Mouse (Mus musculus): ENCODE measurements around the gene Nek7. TPM values are rescaled to one million over a fixed set of nuclear protein-coding genes. Genes with fewer than 3 reads are reported as not detected.

Gene Nek7
- total and polyA plus RNA-seq, 3 experiments, result 4.7 to 9.1 TPM; not detected in 1

DNA sequence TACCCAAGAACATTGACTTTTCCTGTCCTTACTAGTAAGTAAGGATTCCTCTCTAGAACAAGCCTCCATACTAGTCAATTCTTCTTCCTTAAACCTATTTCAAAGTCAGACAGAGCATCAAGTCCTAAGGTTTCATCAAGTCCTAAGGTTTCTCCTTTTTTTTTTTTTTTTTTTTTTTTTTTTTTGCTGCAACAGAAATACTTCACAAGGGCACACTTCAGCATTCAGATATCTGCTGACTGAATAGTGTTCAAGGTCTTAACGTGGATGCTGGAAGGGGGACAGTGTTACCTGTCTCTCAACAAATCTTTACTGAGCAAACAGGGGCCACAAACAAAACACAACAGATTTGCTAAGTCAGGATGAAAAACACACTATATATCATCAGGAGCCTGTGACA, 7.8 kb downstream of the Nek7 start:
- Histone ChIP-seq H3K36me3 (ENCODE audit: control insufficient read depth in 1 of 2, insufficient read depth in 2 of 2, low read length in 2 of 2) (peaks cover 0 to under 1% of the 10 kb centered on the region in 2 experiments; a peak in 1 of 4 replicates), H3K4me1 (ENCODE audit: control insufficient read depth in 1 of 2, insufficient read depth in 2 of 2, low read length in 2 of 2) (peaks cover 0 to under 1% of the 10 kb centered on the region in 2 experiments; a peak in 1 of 4 replicates), H3K79me2 (ENCODE audit: control insufficient read depth, insufficient read depth, low read length, poor library complexity) (peaks cover 2% of the 10 kb centered on the region; the same call in 1 of the 2 replicates), H3K27me3 (ENCODE audit: control insufficient read depth in 1 of 2, insufficient read depth in 2 of 2, low read length in 2 of 2) (no peaks in the 10 kb centered on the region), H3K4me3 (ENCODE audit: control insufficient read depth in 1 of 2, insufficient read depth in 1 of 2, low read depth in 2 of 2, low read length in 2 of 2) (no peak overlapping the region), H3K9ac (ENCODE audit: control insufficient read depth, low read depth, low read length, poor library complexity, severe bottlenecking) (no peak overlapping the region), H3K27ac (ENCODE audit: control insufficient read depth, low read depth, low read length) (no peak overlapping the region), H3K9me3 (replicated peaks; ENCODE audit: insufficient read depth, low read length) (no peaks in the 10 kb centered on the region)
- TF ChIP-seq ZMIZ1 (IDR thresholded peaks at IDR 0.05; ENCODE audit: low read depth, low read length) (no peak), ZKSCAN1 (IDR thresholded peaks at IDR 0.05; ENCODE audit: low read depth, low read length) (no peak), CTCF (IDR thresholded peaks at IDR 0.05 in 2 of 3, conservative IDR thresholded peaks at IDR 0.05 in 1 of 3; ENCODE audit: control insufficient read depth in 1 of 3, insufficient read depth in 1 of 3, low read depth in 2 of 3, low read length in 3 of 3, poor library complexity in 1 of 3, severe bottlenecking in 1 of 3) (no peak), TBP (IDR thresholded peaks at IDR 0.05; ENCODE audit: low read depth, low read length) (no peak), MAFK (IDR thresholded peaks at IDR 0.05; ENCODE audit: borderline replicate concordance, low read depth, low read length) (no peak), SIN3A (IDR thresholded peaks at IDR 0.05; ENCODE audit: low read length) (no peak), MAX (IDR thresholded peaks at IDR 0.05; ENCODE audit: low read length) (no peak), MXI1 (IDR thresholded peaks at IDR 0.05; ENCODE audit: low read depth, low read length) (no peak), ZC3H11A (IDR thresholded peaks at IDR 0.05; ENCODE audit: low read depth, low read length) (no peak), BHLHE40 (IDR thresholded peaks at IDR 0.05; ENCODE audit: borderline replicate concordance, low read depth, low read length) (no peak), USF2 (IDR thresholded peaks at IDR 0.05; ENCODE audit: borderline replicate concordance in 1 of 2, insufficient read depth in 1 of 2, low read depth in 1 of 2, low read length in 2 of 2) (no peak), MYB (IDR thresholded peaks at IDR 0.05; ENCODE audit: low read depth, low read length) (no peak), MAZ (IDR thresholded peaks at IDR 0.05; ENCODE audit: low read depth, low read length) (no peak), UBTF (IDR thresholded peaks at IDR 0.05; ENCODE audit: borderline replicate concordance, insufficient read depth, low read depth, low read length) (no peak), SMC3 (IDR thresholded peaks at IDR 0.05; ENCODE audit: low read depth, low read length) (no peak), NELFE (IDR thresholded peaks at IDR 0.05; ENCODE audit: low read depth, low read length) (no peak)
- DNase-seq (ENCODE audit: low read depth, low spot score), result no peak

DNA sequence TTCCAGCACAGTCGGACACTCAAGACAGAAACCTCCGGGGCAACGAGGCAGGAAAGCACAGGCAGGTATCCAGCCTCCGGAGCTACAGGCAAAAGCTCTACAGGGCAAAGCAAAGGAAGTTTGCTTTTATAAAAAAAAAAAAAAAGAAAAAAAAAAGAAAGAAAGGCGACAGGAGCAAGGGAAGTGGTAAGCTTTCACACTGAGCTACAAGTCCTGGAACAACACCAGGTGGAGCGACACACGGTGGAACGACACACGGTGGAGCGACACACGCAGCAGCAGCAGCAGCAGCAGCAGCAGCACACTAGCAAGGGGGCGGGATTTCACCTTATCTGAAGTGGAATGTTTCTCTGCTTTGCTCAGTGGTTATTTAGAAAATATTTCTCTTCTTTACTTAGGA, 10.8 kb downstream of the Nek7 start:
- Histone ChIP-seq H3K27ac (ENCODE audit: control insufficient read depth, low read depth, low read length) (no peak overlapping the region), H3K27me3 (ENCODE audit: control insufficient read depth in 1 of 2, insufficient read depth in 2 of 2, low read length in 2 of 2) (no peaks in the 10 kb centered on the region), H3K4me1 (ENCODE audit: control insufficient read depth in 1 of 2, insufficient read depth in 2 of 2, low read length in 2 of 2) (no peaks in the 10 kb centered on the region), H3K4me3 (ENCODE audit: control insufficient read depth in 1 of 2, insufficient read depth in 1 of 2, low read depth in 2 of 2, low read length in 2 of 2) (no peak overlapping the region), H3K36me3 (ENCODE audit: control insufficient read depth in 1 of 2, insufficient read depth in 2 of 2, low read length in 2 of 2) (no peaks in the 10 kb centered on the region), H3K9ac (ENCODE audit: control insufficient read depth, low read depth, low read length, poor library complexity, severe bottlenecking) (no peak overlapping the region), H3K79me2 (ENCODE audit: control insufficient read depth, insufficient read depth, low read length, poor library complexity) (no peaks in the 10 kb centered on the region), H3K9me3 (replicated peaks; ENCODE audit: insufficient read depth, low read length) (no peaks in the 10 kb centered on the region)
- TF ChIP-seq POLR2AphosphoS5 (IDR thresholded peaks at IDR 0.05; ENCODE audit: borderline replicate concordance, low read depth, low read length) (no peak), BHLHE40 (IDR thresholded peaks at IDR 0.05; ENCODE audit: borderline replicate concordance, low read depth, low read length) (no peak), MYB (IDR thresholded peaks at IDR 0.05; ENCODE audit: low read depth, low read length) (no peak), CHD1 (IDR thresholded peaks at IDR 0.05; ENCODE audit: low read depth, low read length) (no peak), CTCF (IDR thresholded peaks at IDR 0.05 in 2 of 3, conservative IDR thresholded peaks at IDR 0.05 in 1 of 3; ENCODE audit: control insufficient read depth in 1 of 3, insufficient read depth in 1 of 3, low read depth in 2 of 3, low read length in 3 of 3, poor library complexity in 1 of 3, severe bottlenecking in 1 of 3) (no peak), TBP (IDR thresholded peaks at IDR 0.05; ENCODE audit: low read depth, low read length) (no peak), USF1 (IDR thresholded peaks at IDR 0.05; ENCODE audit: low read depth, low read length) (no peak), MAFK (IDR thresholded peaks at IDR 0.05; ENCODE audit: borderline replicate concordance, low read depth, low read length) (no peak), TAL1 (IDR thresholded peaks at IDR 0.05; ENCODE audit: low read length) (no peak), MEF2A (IDR thresholded peaks at IDR 0.05; ENCODE audit: extremely low read depth, insufficient replicate concordance, low read depth, low read length, poor library complexity, severe bottlenecking) (no peak), CHD2 (IDR thresholded peaks at IDR 0.05; ENCODE audit: low read length) (no peak), USF2 (IDR thresholded peaks at IDR 0.05; ENCODE audit: borderline replicate concordance in 1 of 2, insufficient read depth in 1 of 2, low read depth in 1 of 2, low read length in 2 of 2) (no peak), POLR2A (IDR thresholded peaks at IDR 0.05; ENCODE audit: control insufficient read depth in 1 of 2, insufficient read depth in 1 of 2, low read depth in 1 of 2, low read length in 2 of 2, poor library complexity in 1 of 2) (no peak), ELF1 (IDR thresholded peaks at IDR 0.05; ENCODE audit: low read depth, low read length) (no peak), POLR2AphosphoS2 (IDR thresholded peaks at IDR 0.05; ENCODE audit: low read length) (no peak), MYC (IDR thresholded peaks at IDR 0.05; ENCODE audit: low read depth, low read length) (no peak), GATA1 (IDR thresholded peaks at IDR 0.05; ENCODE audit: low read depth, low read length) (no peak), SMC3 (IDR thresholded peaks at IDR 0.05; ENCODE audit: low read depth, low read length) (no peak), EP300 (IDR thresholded peaks at IDR 0.05; ENCODE audit: low read depth in 1 of 2, low read length in 2 of 2) (no peak)
- no peak for DNase-seq (ENCODE audit: low read depth, low spot score)
